Mouse (Mus musculus) liver (tissue): ENCODE data around the gene Cox17.
"Not testable (repeated sequence)": the region's sequence is repeated elsewhere in the genome, so short reads cannot be mapped to it uniquely, and the experiment has no call there.

ENCODE experiments used
- DNase-seq: peaks from one replicate; pipeline ENCODE4 v3.0.0-alpha.2; 2020; ENCODE audit warnings: mixed read lengths

Gene Cox17

DNA sequence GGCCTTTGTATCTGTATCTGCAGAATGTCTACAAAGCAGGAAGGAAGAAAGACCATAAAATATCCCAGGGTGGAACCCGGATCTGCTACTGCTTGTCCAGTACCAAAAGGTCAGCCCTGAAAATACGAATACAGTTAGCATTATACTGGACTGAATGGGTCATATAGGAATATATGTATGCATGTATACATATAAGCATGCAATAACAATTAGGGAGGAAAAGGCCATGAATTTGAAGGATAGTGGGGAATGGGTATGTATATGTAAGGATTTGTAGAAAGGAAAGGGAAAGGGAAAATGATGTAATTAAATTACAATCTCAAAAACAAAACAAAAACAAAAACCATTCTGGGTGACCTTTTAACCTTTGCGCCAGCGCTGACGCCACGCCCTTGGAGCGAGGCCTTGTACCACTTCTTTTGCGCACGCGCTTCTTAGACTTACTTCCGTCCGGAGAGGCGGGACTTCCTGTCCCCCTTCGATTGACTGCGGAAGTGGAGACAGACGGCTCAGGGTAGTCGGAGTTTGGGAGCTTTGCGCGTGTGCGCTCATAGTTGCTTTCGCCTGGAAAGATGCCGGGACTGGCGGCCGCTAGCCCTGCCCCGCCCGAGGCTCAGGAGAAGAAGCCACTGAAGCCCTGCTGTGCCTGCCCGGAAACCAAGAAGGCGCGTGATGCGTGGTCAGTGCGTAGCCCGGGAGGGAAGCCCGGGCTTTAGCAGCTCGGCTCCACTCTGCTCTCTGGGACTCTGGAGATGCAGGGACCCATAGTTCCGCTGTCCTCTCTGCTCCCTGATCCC, at the start of gene Cox17, which contains the start of gene Gm21987:
Gene Cox17, plus strand, starts transcription at position 463 of the 797 bp plus-strand sequence.
Gene Gm21987, plus strand, starts transcription at position 512 of the 797 bp plus-strand sequence.
- DNase-seq: peak; percentile 93

- DNase-seq: no peak
Measured at GRCm38 (mm10) chr16:38298410-38298809, 48.4 kb upstream of the Cox17 start.

DNA sequence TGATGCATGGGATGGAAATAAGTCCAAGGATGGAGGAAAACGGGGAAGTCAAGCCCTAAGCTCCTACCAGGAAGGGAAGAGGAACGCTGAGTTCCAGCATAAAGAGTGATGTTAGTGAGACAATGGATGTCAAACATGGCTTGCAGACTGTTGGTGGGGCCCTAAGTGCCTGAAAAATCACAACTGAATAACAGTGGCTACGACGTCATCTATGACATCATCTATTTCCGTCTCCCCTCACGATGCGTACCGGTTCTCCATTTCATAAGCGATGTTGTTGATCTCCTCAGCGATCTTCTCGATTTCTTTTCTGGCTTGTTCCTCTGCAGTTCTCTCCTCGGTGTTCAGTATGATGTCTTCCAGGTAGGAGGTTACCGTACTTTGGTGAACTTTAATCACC, 44.4 kb upstream of the Cox17 start:
- no peak for DNase-seq

DNA sequence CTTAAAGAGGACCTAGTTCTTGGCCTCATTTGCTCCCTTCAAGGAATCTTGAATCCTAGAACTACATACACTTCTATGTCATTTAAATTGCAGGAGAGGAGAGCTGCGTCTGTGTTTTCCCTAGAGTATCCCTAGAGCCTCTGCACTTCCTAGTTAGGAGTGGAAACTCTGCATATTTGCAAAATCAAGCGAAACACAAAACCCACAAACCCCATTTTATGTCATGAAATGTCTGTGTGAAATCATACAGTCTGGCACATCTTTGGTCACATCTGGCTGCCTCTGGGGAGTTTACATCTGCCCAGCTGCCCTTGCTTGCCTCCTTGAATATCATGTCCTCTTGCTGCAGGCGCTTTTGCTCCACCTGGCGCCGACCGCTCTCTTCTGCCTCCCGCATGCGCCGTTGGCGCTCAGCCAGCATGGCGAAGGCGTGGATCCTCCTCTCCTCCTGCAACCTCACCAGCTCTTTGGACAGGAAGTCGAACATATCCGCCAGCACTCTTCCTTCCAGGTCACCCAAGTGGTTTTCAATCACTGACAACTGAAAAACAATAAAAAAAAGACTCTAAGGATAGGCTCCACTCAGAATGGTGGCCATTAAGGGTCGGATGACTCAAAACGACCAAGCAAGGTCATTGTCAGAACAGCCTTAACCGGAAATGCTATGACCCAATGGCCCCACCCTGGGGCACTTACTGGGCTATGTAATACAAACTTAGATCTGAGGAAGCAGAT, 42.2 kb upstream of the Cox17 start:
- peak; percentile 27 for DNase-seq

GRCm38 (mm10) chr16:38306571-38307220, 40.1 kb upstream of the Cox17 start:
- DNase-seq: peak; percentile 39

DNA sequence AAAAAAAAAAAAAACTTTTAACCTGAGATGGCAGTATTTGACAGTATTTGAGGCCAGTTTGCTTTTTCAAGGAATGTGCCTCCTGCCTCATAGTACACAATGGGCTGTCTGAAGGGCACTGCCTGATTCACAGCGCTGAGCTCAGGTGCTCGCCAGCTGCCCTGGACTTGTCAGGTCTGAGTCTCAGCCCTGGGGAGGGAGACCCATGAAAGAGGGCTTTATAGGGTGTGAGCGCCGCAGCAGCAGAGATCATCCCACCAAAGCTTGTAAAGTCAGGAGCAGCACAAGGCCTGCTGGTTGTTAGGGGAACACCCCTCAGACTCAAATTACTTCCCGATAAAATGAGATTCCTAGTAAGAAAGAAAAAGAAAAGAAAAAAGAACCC, 39.6 kb upstream of the Cox17 start:
- DNase-seq: no peak

DNA sequence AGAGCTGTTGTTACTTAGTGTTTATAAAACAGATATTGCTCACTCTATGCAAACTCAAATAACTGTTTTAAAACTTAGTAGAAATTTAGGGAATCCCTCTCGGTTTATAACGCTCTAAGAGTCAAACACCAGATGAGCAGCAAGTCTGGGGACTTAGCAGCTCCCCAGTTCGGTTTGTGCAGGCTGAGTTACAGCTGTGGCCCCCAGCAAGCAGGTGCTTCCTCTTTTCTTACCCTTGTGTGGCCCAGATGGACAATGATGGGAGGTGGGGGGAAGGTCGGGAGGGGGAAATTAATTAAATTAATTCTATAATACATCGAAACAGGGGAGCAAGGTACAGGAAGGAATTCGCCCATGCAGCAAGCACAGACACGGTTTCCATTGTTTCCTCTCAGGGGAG, 39.1 kb upstream of the Cox17 start:
- DNase-seq: no peak

DNA sequence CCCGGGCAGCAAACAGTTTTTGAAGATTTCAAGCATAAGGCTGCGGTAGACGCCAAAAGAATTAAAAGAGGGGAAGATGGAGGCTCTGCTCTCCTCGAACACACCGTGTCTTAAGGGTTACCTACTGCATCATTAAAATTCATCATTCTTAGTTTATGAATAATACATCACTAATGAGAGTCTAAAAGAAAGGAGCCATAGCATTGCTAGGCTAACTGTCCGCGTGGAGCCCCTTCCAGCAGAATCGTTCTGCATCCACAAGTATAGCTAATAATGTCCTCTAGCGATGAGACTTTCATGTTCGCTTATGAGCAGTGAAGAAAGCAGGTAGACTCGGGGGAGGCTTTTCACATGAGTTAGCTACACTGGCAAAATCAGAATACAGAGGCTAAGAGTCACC, 38.6 kb upstream of the Cox17 start:
- DNase-seq: no peak

DNA sequence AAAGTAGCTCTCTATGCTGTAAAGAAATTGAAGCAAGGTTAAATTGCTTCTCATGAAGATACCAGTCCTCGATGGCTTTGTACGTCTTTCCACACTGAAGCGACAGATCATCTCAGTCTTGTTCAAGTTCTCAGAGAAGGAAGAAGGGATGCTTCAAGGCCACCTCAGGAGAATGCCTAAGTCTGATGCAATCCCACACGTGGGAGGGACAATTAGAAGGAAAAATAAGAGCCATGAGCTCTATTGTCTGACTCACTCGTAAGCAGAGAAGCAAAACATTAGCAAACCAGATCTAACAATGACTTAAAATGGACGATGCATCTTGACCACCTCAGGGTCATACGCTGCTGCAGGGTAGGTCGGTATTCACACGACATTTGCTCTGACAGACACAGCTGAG, 28.3 kb upstream of the Cox17 start:
- DNase-seq: no peak

DNA sequence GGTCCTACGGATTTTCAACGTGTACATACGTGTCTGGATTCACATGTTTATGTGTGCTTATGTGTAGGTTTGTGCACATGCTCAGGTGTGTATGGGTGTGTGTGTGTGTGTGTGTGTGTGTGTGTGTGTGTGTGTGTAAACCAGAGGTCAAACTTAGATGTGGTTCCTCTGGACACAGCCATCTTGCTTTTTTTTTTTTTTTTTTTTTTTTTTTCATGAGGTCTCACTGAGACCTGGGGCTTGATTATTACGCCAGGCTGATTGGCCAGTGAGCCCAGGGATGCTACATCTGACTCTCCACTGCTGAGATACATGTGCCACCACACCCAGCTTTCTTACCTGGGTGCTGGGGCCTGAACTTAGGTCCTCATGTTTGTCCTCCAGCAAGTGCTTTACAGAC, 27.7 kb upstream of the Cox17 start:
- no peak for DNase-seq

GRCm38 (mm10) chr16:38321452-38321935, 25.3 kb upstream of the Cox17 start:
- peak; percentile 56 for DNase-seq

- no peak for DNase-seq
Measured at GRCm38 (mm10) chr16:38324311-38324710, 22.5 kb upstream of the Cox17 start.

- no peak for DNase-seq
Measured at GRCm38 (mm10) chr16:38326778-38327397, 19.9 kb upstream of the Cox17 start.

DNA sequence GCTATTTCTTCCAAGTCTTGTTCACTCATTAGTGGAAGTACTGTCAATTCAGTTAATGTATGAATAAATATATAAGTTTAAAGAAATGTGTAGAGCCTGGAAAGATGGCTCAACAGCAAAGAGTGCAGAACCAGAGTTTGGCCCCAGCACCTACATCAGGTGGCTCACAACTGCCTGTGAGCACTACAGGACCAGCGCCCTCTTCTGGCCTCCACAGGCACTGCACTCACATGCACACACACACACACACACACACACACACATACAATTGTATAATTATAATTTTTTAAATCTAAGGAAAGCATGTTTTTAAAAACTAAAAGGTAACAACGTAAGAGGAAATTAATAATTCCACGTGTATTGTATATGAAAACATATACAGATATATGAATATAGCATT, 17.5 kb upstream of the Cox17 start:
- DNase-seq: no peak

DNA sequence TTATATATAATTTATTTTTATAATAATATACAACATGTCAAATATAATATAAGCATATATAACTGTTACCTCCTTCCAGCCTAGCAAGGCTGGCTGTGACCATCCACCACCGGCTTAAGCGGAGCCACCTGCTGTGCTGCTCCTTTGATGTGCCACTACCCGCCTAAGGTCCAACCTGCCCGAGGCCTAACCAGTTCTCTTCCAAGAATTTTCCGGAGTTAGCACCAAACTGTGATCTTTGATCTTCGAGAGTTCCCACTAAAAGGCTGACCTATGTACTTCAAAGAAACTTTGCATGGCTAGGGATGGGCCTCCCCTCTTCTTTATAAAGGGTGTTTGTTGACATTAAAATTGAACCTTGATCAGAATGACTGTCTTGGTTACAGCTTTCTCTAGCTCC, 12.4 kb upstream of the Cox17 start:
- DNase-seq: no peak

DNA sequence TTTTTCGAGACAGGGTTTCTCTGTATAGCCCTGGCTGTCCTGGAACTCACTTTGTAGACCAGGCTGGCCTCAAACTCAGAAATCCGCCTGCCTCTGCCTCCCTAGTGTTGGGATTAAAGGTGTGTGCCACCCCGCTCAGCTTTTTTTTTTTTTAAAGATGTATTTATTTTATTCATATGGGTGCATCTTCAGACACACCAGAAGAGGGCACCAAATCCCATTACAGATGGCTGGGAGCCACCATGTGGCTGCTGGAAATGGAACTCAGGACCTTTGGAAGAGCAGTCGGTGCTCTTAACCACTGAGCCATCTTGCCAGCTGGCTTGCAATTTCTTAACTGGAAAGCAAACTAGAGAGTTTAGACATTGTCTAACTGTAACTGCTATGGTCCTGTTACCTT, 8.7 kb upstream of the Cox17 start:
- DNase-seq: not testable (repeated sequence)

GRCm38 (mm10) chr16:38341396-38342324, 5.1 kb upstream of the Cox17 start, which contains the start of gene Maats1:
Gene Maats1 (minus strand): TSS chr16:38342143.
- peak; percentile 81 for DNase-seq

GRCm38 (mm10) chr16:38344941-38345725, 1.7 kb upstream of the Cox17 start:
- no peak for DNase-seq

DNA sequence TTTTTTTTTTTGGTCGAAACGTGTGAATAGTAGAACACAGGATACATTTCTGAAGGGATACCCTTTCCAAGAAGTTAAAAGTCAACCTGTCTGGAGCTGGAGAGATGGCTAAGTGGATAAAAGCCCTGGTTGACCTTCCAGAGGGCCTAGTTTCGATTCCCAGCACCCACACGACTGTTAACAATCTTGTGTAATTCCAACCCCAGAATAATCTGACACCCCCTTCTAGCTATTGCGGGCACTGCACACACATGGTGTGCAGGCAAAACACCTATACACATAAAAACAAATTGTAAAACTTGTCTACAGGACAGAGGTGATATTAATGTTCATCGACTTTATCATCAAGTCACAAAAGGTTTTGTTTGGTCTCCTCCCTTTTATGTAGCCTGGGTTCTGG, 797 bp downstream of the Cox17 start:
- no peak for DNase-seq

DNA sequence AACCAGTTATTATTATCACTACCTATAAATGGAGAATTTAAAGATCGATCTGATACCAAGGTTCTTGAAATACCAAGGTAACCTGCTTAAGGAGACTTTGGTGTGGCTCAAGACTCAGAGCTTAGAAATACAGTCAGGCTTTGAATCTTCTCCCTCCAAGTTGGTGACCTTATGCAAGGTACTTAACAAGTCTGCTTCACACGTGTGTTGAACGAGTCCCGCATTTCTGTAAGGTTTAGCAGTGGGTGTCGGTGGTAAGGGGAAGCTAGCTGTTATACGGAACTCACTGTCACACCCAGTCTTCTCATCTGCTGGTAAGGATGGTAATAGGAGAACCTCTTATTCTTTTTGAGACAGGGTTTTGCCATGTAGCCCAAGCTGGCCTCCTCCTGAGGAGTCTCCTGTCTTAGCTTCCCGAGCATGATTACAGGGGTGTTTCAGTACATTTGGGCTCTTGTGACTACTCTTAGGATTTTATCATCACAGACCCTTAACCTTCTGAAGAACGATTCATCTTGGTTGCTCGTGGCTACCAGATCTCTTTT, 1.5 kb downstream of the Cox17 start:
- DNase-seq: no peak

DNA sequence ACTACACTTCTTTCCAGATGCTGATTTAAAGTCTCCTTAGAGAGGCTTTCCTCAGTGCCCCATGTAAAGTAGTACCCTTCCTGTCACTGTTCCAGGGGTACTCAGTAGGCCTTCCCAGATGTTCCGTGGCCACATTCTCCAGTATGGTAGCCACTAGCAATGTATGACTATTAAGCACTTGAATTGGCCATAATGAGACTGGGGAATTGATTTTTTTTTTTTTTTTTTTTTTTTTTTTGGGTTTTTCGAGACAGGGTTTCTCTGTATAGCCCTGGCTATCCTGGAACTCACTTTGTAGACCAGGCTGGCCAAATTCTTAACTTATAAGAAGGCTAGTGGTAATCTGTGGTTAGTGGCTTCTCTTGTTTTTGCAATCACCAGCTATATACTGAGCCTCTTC, 3.1 kb downstream of the Cox17 start:
- no peak for DNase-seq
